Mouse (Mus musculus) MEL (cell line): ENCODE data around the gene Gm44805.

Experiments
- CHD1 ChIP-seq: IDR thresholded peaks from 2 replicates; pipeline ENCODE4 v1.6.1; 2012; ENCODE audit warnings: low read depth, mild to moderate bottlenecking, inconsistent platforms, low read length, improper control_type of control experiment
- CHD2 ChIP-seq: IDR thresholded peaks from 2 replicates; pipeline ENCODE4 v1.6.1; 2011; ENCODE audit warnings: low read length, improper control_type of control experiment
- CTCF ChIP-seq, 3 experiments: IDR thresholded peaks in 2 of 3; conservative IDR thresholded peaks in 1 of 3; 2 replicates each; pipeline ENCODE4 v1.5.1; 2011 to 2012; ENCODE audit warnings: low read length in 3 of 3, low read depth in 2 of 3, mild to moderate bottlenecking in 2 of 3, improper control_type of control experiment in 1 of 3, inconsistent platforms in 1 of 3, mixed read lengths in 1 of 3, moderate library complexity in 1 of 3; ENCODE audit not compliant: control insufficient read depth in 1 of 3, insufficient read depth in 1 of 3, poor library complexity in 1 of 3, severe bottlenecking in 1 of 3
- ELF1 ChIP-seq: IDR thresholded peaks from 2 replicates; pipeline ENCODE4 v1.6.1; 2014; ENCODE audit warnings: low read depth, mild to moderate bottlenecking, inconsistent platforms, low read length, improper control_type of control experiment, moderate library complexity
- EP300 ChIP-seq, 2 experiments: IDR thresholded peaks; 2 replicates each; pipeline ENCODE4 v1.6.1; 2011; ENCODE audit warnings: improper control_type of control experiment in 2 of 2, low read length in 2 of 2, low read depth in 1 of 2, mild to moderate bottlenecking in 1 of 2
- JUND ChIP-seq: IDR thresholded peaks from 2 replicates; pipeline ENCODE4 v1.6.1; 2011; ENCODE audit warnings: low read depth, mild to moderate bottlenecking, improper control_type of control experiment, low read length
- MAFK ChIP-seq: IDR thresholded peaks from 2 replicates; pipeline ENCODE4 v1.6.1; 2011; ENCODE audit warnings: low read depth, mild to moderate bottlenecking, low read length, improper control_type of control experiment, borderline replicate concordance
- MAX ChIP-seq: IDR thresholded peaks from 2 replicates; pipeline ENCODE4 v1.6.1; 2011; ENCODE audit warnings: low read length, improper control_type of control experiment
- MYC ChIP-seq: IDR thresholded peaks from 2 replicates; pipeline ENCODE4 v1.6.1; 2011; ENCODE audit warnings: low read depth, mild to moderate bottlenecking, low read length, improper control_type of control experiment, moderate library complexity
- POLR2A ChIP-seq, 2 experiments: IDR thresholded peaks; 2 replicates each; pipeline ENCODE4 v1.6.1; 2011 to 2012; ENCODE audit warnings: low read length in 2 of 2, mild to moderate bottlenecking in 2 of 2, control low read depth in 1 of 2, improper control_type of control experiment in 1 of 2, low read depth in 1 of 2, moderate library complexity in 1 of 2; ENCODE audit not compliant: control insufficient read depth in 1 of 2, insufficient read depth in 1 of 2, poor library complexity in 1 of 2
- POLR2AphosphoS5 ChIP-seq: IDR thresholded peaks from 2 replicates; pipeline ENCODE4 v1.6.1; 2012; ENCODE audit warnings: low read depth, borderline replicate concordance, mild to moderate bottlenecking, inconsistent platforms, low read length, moderate library complexity, mixed read lengths
- RCOR1 ChIP-seq: IDR thresholded peaks from 2 replicates; pipeline ENCODE4 v1.6.1; 2012; ENCODE audit warnings: low read depth, mild to moderate bottlenecking, inconsistent platforms, low read length, improper control_type of control experiment
- TAL1 ChIP-seq: IDR thresholded peaks from 2 replicates; pipeline ENCODE4 v1.6.1; 2012; ENCODE audit warnings: mild to moderate bottlenecking, inconsistent platforms, low read length, moderate library complexity, mixed read lengths
- UBTF ChIP-seq: IDR thresholded peaks from 2 replicates; pipeline ENCODE4 v1.6.1; 2012; ENCODE audit warnings: low read depth, mild to moderate bottlenecking, inconsistent platforms, low read length, improper control_type of control experiment, moderate library complexity, borderline replicate concordance; ENCODE audit not compliant: insufficient read depth

GRCm38 (mm10) chr7:19697949-19698906 lies 17.0 kb upstream of the Gm44805 start:
- TF ChIP-seq CTCF (IDR thresholded peaks at IDR 0.05 in 2 of 3, conservative IDR thresholded peaks at IDR 0.05 in 1 of 3; ENCODE audit: control insufficient read depth in 1 of 3, insufficient read depth in 1 of 3, low read depth in 2 of 3, low read length in 3 of 3, poor library complexity in 1 of 3, severe bottlenecking in 1 of 3) (no peak), CHD2 (no peak), CHD1 (no peak), MAFK (no peak), POLR2A (IDR thresholded peaks at IDR 0.05; ENCODE audit: control insufficient read depth in 1 of 2, insufficient read depth in 1 of 2, low read depth in 1 of 2, low read length in 2 of 2, poor library complexity in 1 of 2) (no peak; a peak in 1 of 4 replicates), ELF1 (no peak), UBTF (no peak), MAX (no peak), TAL1 (no peak), EP300 (IDR thresholded peaks at IDR 0.05; ENCODE audit: low read depth in 1 of 2, low read length in 2 of 2) (no peak), JUND (no peak), MYC (no peak), RCOR1 (no peak), POLR2AphosphoS5 (no peak)
